Mouse (Mus musculus) heart, postnatal 36 days (tissue): ENCODE data around the gene Igf1. TPM values are rescaled to one million over a fixed set of nuclear protein-coding genes. Genes with fewer than 3 reads are reported as not detected.

Experiments
- DNase-seq, 2 experiments: peaks; one replicate each; pipeline ENCODE4 v3.0.0; 2021 to 2022
- intact Hi-C: fragments of 180-260 bp; cut with DNase I; formaldehyde crosslinking; loops from one replicate; pipeline ENCODE4 v1.15.1; 2025
- total RNA-seq, 2 experiments: library from RNA; stranded (reverse); gene quantifications; 2 replicates each; pipeline ENCODE4 v1.2.3; 2021

Igf1 gene
- total RNA-seq, 2 experiments from 2014 or later = 15.5 to 18.8 TPM

- intact Hi-C loops = no loop called here
- DNase-seq = no peak
Observed at GRCm38 (mm10) chr10:87893272-87893671, 35.2 kb downstream of the Igf1 start.

GRCm38 (mm10) chr10:87894461-87895120 is 36.5 kb downstream of the Igf1 start:
- intact Hi-C loops = no loop called here
- DNase-seq = no peak

GRCm38 (mm10) chr10:87895351-87895750 is 37.3 kb downstream of the Igf1 start:
- DNase-seq = no peak
- intact Hi-C loops = no loop called here

- intact Hi-C loops = no loop called here
- no peak for DNase-seq
Observed at GRCm38 (mm10) chr10:87897331-87897730, 39.3 kb downstream of the Igf1 start.

- no peak for DNase-seq
- intact Hi-C loops = no loop called here
Observed at GRCm38 (mm10) chr10:87898826-87899225, 40.8 kb downstream of the Igf1 start.

- DNase-seq = peak in 1 of 2 experiments; percentile 34
- intact Hi-C loops = no loop called here
Observed at GRCm38 (mm10) chr10:87901916-87902315, 43.9 kb downstream of the Igf1 start.

- intact Hi-C loops = no loop called here
- no peak for DNase-seq
Observed at GRCm38 (mm10) chr10:87904324-87904723, 46.3 kb downstream of the Igf1 start.

- DNase-seq = no peak
- intact Hi-C loops = no loop called here
Observed at GRCm38 (mm10) chr10:87905087-87905486, 47.0 kb downstream of the Igf1 start.

GRCm38 (mm10) chr10:87906121-87906520 is 48.1 kb downstream of the Igf1 start:
- intact Hi-C loops = no loop called here
- DNase-seq = no peak

GRCm38 (mm10) chr10:87906757-87907307 is 48.8 kb downstream of the Igf1 start:
- intact Hi-C loops = no loop called here
- DNase-seq = no peak

- intact Hi-C loops = no loop called here
- no peak for DNase-seq
Observed at GRCm38 (mm10) chr10:87913852-87914251, 55.8 kb downstream of the Igf1 start.

GRCm38 (mm10) chr10:87914932-87915331 is 56.9 kb downstream of the Igf1 start:
- intact Hi-C loops = no loop called here
- DNase-seq = no peak

- no peak for DNase-seq
- intact Hi-C loops = no loop called here
Observed at GRCm38 (mm10) chr10:87915782-87916181, 57.7 kb downstream of the Igf1 start.

- intact Hi-C loops = no loop called here
- no peak for DNase-seq
Observed at GRCm38 (mm10) chr10:87922263-87922662, 64.2 kb downstream of the Igf1 start.

GRCm38 (mm10) chr10:87926564-87926963 is 68.5 kb downstream of the Igf1 start:
- intact Hi-C loops = loop anchor here (5.0 kb wide), 1 partner anchor 64 kb away; no protein-coding TSS in a partner anchor
- no peak for DNase-seq

GRCm38 (mm10) chr10:87927131-87927609 is 69.1 kb downstream of the Igf1 start:
- DNase-seq = peak; percentile 38 to 65
- intact Hi-C loops = loop anchor here (5.0 kb wide), 1 partner anchor 65 kb away; no protein-coding TSS in a partner anchor

GRCm38 (mm10) chr10:87948192-87948591 is 90.1 kb downstream of the Igf1 start:
- no peak for DNase-seq
- intact Hi-C loops = no loop called here

- DNase-seq = peak; percentile 8 to 28
- intact Hi-C loops = loop anchor here (1.0 to 5.0 kb wide), 6 partner anchors 116 to 419 kb away; no protein-coding TSS in a partner anchor
Observed at GRCm38 (mm10) chr10:87971536-87971935, 113.5 kb downstream of the Igf1 start.

GRCm38 (mm10) chr10:87973911-87974631 is 116.0 kb downstream of the Igf1 start:
- intact Hi-C loops = loop anchor here (5.0 kb wide), 4 partner anchors 282 to 422 kb away; no protein-coding TSS in a partner anchor
- DNase-seq = no peak

- DNase-seq = no peak
- intact Hi-C loops = no loop called here
Observed at GRCm38 (mm10) chr10:87985375-87985774, 127.3 kb downstream of the Igf1 start.

GRCm38 (mm10) chr10:87986201-87986600 is 128.1 kb downstream of the Igf1 start:
- no peak for DNase-seq
- intact Hi-C loops = no loop called here
